Mouse (Mus musculus) naive thymus-derived CD4-positive, alpha-beta T cell, adult 2 months (primary cell): ENCODE results near the gene Cd40.

Experiments
- DNase-seq: peaks from one replicate; pipeline ENCODE4 v3.0.0-alpha.2; 2011; ENCODE audit warnings: low read depth

Gene Cd40

GRCm38 (mm10) chr2:165054888-165055852 is at the start of gene Cd40:
Gene Cd40 (plus strand): TSS chr2:165055627.
- DNase-seq: peak; percentile 25

GRCm38 (mm10) chr2:165006813-165007212 is 48.6 kb upstream of the Cd40 start:
- DNase-seq: no peak

GRCm38 (mm10) chr2:165007986-165008385 is 47.4 kb upstream of the Cd40 start:
- no peak for DNase-seq

GRCm38 (mm10) chr2:165009161-165009560 is 46.3 kb upstream of the Cd40 start:
- no peak for DNase-seq

- DNase-seq: no peak
Measured at GRCm38 (mm10) chr2:165009581-165009980, 45.8 kb upstream of the Cd40 start.

- DNase-seq: no peak
Measured at GRCm38 (mm10) chr2:165010351-165010750, 45.1 kb upstream of the Cd40 start.

GRCm38 (mm10) chr2:165014935-165015334 is 40.5 kb upstream of the Cd40 start:
- DNase-seq: no peak

- no peak for DNase-seq
Measured at GRCm38 (mm10) chr2:165020490-165020889, 34.9 kb upstream of the Cd40 start.

- no peak for DNase-seq
Measured at GRCm38 (mm10) chr2:165027163-165027562, 28.3 kb upstream of the Cd40 start.

- DNase-seq: no peak
Measured at GRCm38 (mm10) chr2:165032533-165032932, 22.9 kb upstream of the Cd40 start.

GRCm38 (mm10) chr2:165033306-165033705 is 22.1 kb upstream of the Cd40 start:
- peak; percentile 43 for DNase-seq

- peak; percentile 96 for DNase-seq
Measured at GRCm38 (mm10) chr2:165034131-165035057, 21.0 kb upstream of the Cd40 start, which contains the start of gene Ncoa5. Gene Ncoa5 (minus strand): TSS chr2:165034867.

- DNase-seq: no peak
Measured at GRCm38 (mm10) chr2:165035058-165035431, 20.4 kb upstream of the Cd40 start.

GRCm38 (mm10) chr2:165037415-165037814 is 18.0 kb upstream of the Cd40 start:
- DNase-seq: no peak

GRCm38 (mm10) chr2:165042126-165042525 is 13.3 kb upstream of the Cd40 start:
- DNase-seq: no peak

GRCm38 (mm10) chr2:165043090-165043636 is 12.3 kb upstream of the Cd40 start:
- peak; percentile 31 for DNase-seq

GRCm38 (mm10) chr2:165043729-165044128 is 11.7 kb upstream of the Cd40 start:
- no peak for DNase-seq

GRCm38 (mm10) chr2:165049044-165049443 is 6.4 kb upstream of the Cd40 start:
- DNase-seq: no peak

- no peak for DNase-seq
Measured at GRCm38 (mm10) chr2:165050826-165051548, 4.4 kb upstream of the Cd40 start.

GRCm38 (mm10) chr2:165051566-165051965 is 3.9 kb upstream of the Cd40 start:
- no peak for DNase-seq

- no peak for DNase-seq
Measured at GRCm38 (mm10) chr2:165055905-165056304, 478 bp downstream of the Cd40 start.
